ENCODE assay signal across 10 mouse cellular contexts in genomic region chr1:168163521-168164233, GRCm38 (mm10).
DNase-seq lines count a peak whose midpoint lies in the region; ATAC-seq and TF ChIP-seq lines count a peak whose summit lies in the region.
"Had no signal": no experiment of that assay in that cellular context is flagged by ENCODE, and none has a peak within 500 bp of the region (broad histone marks: within the 10 kb centered on the region; RNA-seq: fewer than 3 reads in every experiment).

No protein-coding gene starts in this region.

- H3K27ac ChIP-seq in lung, embryonic 14.5 days (ENCODE audit: low read depth), result peak overlapping the region; percentile 21; the same call in 1 of the 2 replicates
- peak overlapping the region; percentile 71 for H3K27ac ChIP-seq in hindbrain, embryonic 11.5 days (ENCODE audit: low read depth, low read length)
- peak overlapping the region; percentile 59; the same call in 1 of the 2 replicates for H3K27ac ChIP-seq in midbrain, embryonic 10.5 days (replicated peaks)
- H3K27ac ChIP-seq: macrophage had no signal

- no peak overlapping the region for H3K4me2 ChIP-seq in lung, embryonic 14.5 days
- H3K4me2 ChIP-seq in hindbrain, embryonic 11.5 days (replicated peaks; ENCODE audit: low read depth, low read length), result no peak overlapping the region

- H3K4me1 ChIP-seq in lung, embryonic 14.5 days (ENCODE audit: insufficient read depth), result no peaks in the 10 kb centered on the region
- H3K4me1 ChIP-seq in hindbrain, embryonic 11.5 days (replicated peaks; ENCODE audit: control insufficient read depth, insufficient read depth, low read length), result peaks cover 7% of the 10 kb centered on the region
- H3K4me1 ChIP-seq in midbrain, embryonic 10.5 days, result peaks cover 19% of the 10 kb centered on the region

- H3K9me3 ChIP-seq in lung, embryonic 14.5 days (ENCODE audit: low read depth, low read length), result no peaks in the 10 kb centered on the region
- H3K9me3 ChIP-seq in hindbrain, embryonic 11.5 days (ENCODE audit: control insufficient read depth, low read length), result no peaks in the 10 kb centered on the region
- no peaks in the 10 kb centered on the region for H3K9me3 ChIP-seq in midbrain, embryonic 10.5 days (replicated peaks)

- H3K36me3 ChIP-seq in lung, embryonic 14.5 days (ENCODE audit: insufficient read depth), result peaks cover under 1% of the 10 kb centered on the region
- H3K36me3 ChIP-seq in hindbrain, embryonic 11.5 days (ENCODE audit: control insufficient read depth, insufficient read depth, low read length), result no peaks in the 10 kb centered on the region
- peaks cover 24% of the 10 kb centered on the region for H3K36me3 ChIP-seq in midbrain, embryonic 10.5 days

- H3K4me3 ChIP-seq in lung, embryonic 14.5 days (ENCODE audit: low read depth, low read length), result no peak overlapping the region
- H3K4me3 ChIP-seq in hindbrain, embryonic 11.5 days (ENCODE audit: low read depth, low read length), result no peak overlapping the region
- H3K4me3 ChIP-seq in midbrain, embryonic 10.5 days, result no peak overlapping the region

- H3K27me3 ChIP-seq in lung, embryonic 14.5 days (ENCODE audit: insufficient read depth, low read length), result no peaks in the 10 kb centered on the region
- H3K27me3 ChIP-seq in hindbrain, embryonic 11.5 days (ENCODE audit: control insufficient read depth, insufficient read depth, low read length), result no peaks in the 10 kb centered on the region
- H3K27me3 ChIP-seq in midbrain, embryonic 10.5 days (ENCODE audit: low read depth, poor library complexity, severe bottlenecking), result no peaks in the 10 kb centered on the region

- no peak overlapping the region for H3K9ac ChIP-seq in lung, embryonic 14.5 days
- H3K9ac ChIP-seq in hindbrain, embryonic 11.5 days (ENCODE audit: low read depth, low read length), result peak overlapping the region; percentile 2; the same call in 1 of the 2 replicates

- no peak for TF ChIP-seq CTCF in lung, embryonic 14.5 days (IDR thresholded peaks at IDR 0.05; ENCODE audit: low read depth)

- no peak for ATAC-seq in lung, embryonic 14.5 days (ENCODE audit: insufficient read depth)
- ATAC-seq in hindbrain, embryonic 11.5 days (ENCODE audit: low FRiP score), result peak; percentile 74

- 69% methylated on average over 23 of the region's 23 CpGs for WGBS in lung, embryonic 14.5 days
- 57% methylated on average over 23 of the region's 23 CpGs for WGBS in hindbrain, embryonic 11.5 days
- 77% methylated on average over 23 of the region's 23 CpGs for WGBS in midbrain, embryonic 10.5 days

- no peak for DNase-seq in lung, embryonic 14.5 days
- no peak for DNase-seq in lung, postnatal 10 days
- DNase-seq in hindbrain, embryonic 11.5 days (ENCODE audit: low spot score), result peak; percentile 53
- peak; percentile 21 for DNase-seq in midbrain, embryonic 10.5 days (ENCODE audit: low spot score)
- no peak for DNase-seq in urinary bladder, adult 2 months (ENCODE audit: low spot score)
- no peak for DNase-seq in cerebellum, adult 18-20 months
- no peak for DNase-seq in cerebellum, postnatal 25 days
- DNase-seq in spleen, postnatal 14 days (ENCODE audit: low spot score in 2 of 2), result no peak
- DNase-seq: gastrocnemius, postnatal 10 days had no signal

Comparison
In these comparisons a context has a peak if more than half of its experiments do, and no peak if none do; other contexts are left out.
1. DNase-seq: peak in hindbrain, embryonic 11.5 days (single experiment) and midbrain, embryonic 10.5 days (single experiment); none in lung, embryonic 14.5 days (single experiment), lung, postnatal 10 days (single experiment), urinary bladder, adult 2 months (single experiment), cerebellum, adult 18-20 months (0 of 2), cerebellum, postnatal 25 days (0 of 2) and spleen, postnatal 14 days (0 of 2).
2. H3K27ac ChIP-seq: peak in every context shown above with its lines; median percentile 71 in hindbrain, embryonic 11.5 days; 59 in midbrain, embryonic 10.5 days; 21 in lung, embryonic 14.5 days.